Mouse (Mus musculus): ENCODE measurements around the gene Sv2a.

The Sv2a gene

GRCm38 (mm10) chr3:96180727-96181477, at the start of gene Sv2a:
TSS of gene Sv2a (plus strand) at chr3:96181151.
- DNase-seq (ENCODE audit: low spot score) = no peak

GRCm38 (mm10) chr3:96132478-96132877, 48.5 kb upstream of the Sv2a start:
- DNase-seq (ENCODE audit: low spot score) = no peak

GRCm38 (mm10) chr3:96133327-96133905, 47.5 kb upstream of the Sv2a start:
- DNase-seq (ENCODE audit: low spot score) = no peak

GRCm38 (mm10) chr3:96135011-96135410, 45.9 kb upstream of the Sv2a start:
- no peak for DNase-seq (ENCODE audit: low spot score)

GRCm38 (mm10) chr3:96147950-96148349, 33.0 kb upstream of the Sv2a start:
- no peak for DNase-seq (ENCODE audit: low spot score)

- DNase-seq (ENCODE audit: low spot score) = no peak
Observed at GRCm38 (mm10) chr3:96151836-96152235, 29.1 kb upstream of the Sv2a start.

GRCm38 (mm10) chr3:96152611-96153010, 28.3 kb upstream of the Sv2a start:
- DNase-seq (ENCODE audit: low spot score) = no peak

- DNase-seq (ENCODE audit: low spot score) = no peak
Observed at GRCm38 (mm10) chr3:96155501-96155900, 25.4 kb upstream of the Sv2a start.

GRCm38 (mm10) chr3:96159820-96160219, 21.1 kb upstream of the Sv2a start:
- no peak for DNase-seq (ENCODE audit: low spot score)

- DNase-seq (ENCODE audit: low spot score) = no peak
Observed at GRCm38 (mm10) chr3:96160222-96160802, 20.6 kb upstream of the Sv2a start.

- no peak for DNase-seq (ENCODE audit: low spot score)
Observed at GRCm38 (mm10) chr3:96160803-96161516, 20.0 kb upstream of the Sv2a start.

GRCm38 (mm10) chr3:96161869-96162840, 18.8 kb upstream of the Sv2a start, which contains the start of gene Mtmr11:
TSS of gene Mtmr11 (plus strand) at chr3:96162004.
- DNase-seq (ENCODE audit: low spot score) = no peak

- DNase-seq (ENCODE audit: low spot score) = no peak
Observed at GRCm38 (mm10) chr3:96163040-96163439, 17.9 kb upstream of the Sv2a start.

GRCm38 (mm10) chr3:96168466-96169158, 12.3 kb upstream of the Sv2a start:
- DNase-seq (ENCODE audit: low spot score) = no peak

GRCm38 (mm10) chr3:96170276-96170675, 10.7 kb upstream of the Sv2a start:
- DNase-seq (ENCODE audit: low spot score) = no peak

GRCm38 (mm10) chr3:96170976-96171545, 9.9 kb upstream of the Sv2a start:
- DNase-seq (ENCODE audit: low spot score) = no peak

GRCm38 (mm10) chr3:96171583-96172196, 9.3 kb upstream of the Sv2a start:
- DNase-seq (ENCODE audit: low spot score) = no peak

GRCm38 (mm10) chr3:96172197-96173178, 8.5 kb upstream of the Sv2a start, which contains the start of gene Sf3b4:
TSS of gene Sf3b4 (plus strand) at chr3:96172332.
- DNase-seq (ENCODE audit: low spot score) = no peak

GRCm38 (mm10) chr3:96173185-96173584, 7.8 kb upstream of the Sv2a start:
- no peak for DNase-seq (ENCODE audit: low spot score)
